Mouse (Mus musculus): ENCODE results near the gene Zic4. TPM values are rescaled to one million over a fixed set of nuclear protein-coding genes. Genes with fewer than 3 reads are reported as not detected.

Zic4 gene
- polyA plus RNA-seq, 3 experiments from 2014 or later, result not detected

GRCm38 (mm10) chr9:91404905-91405752 lies 42.9 kb downstream of the Zic4 start:
- no peak for ATAC-seq

- ATAC-seq, result no peak
These were observed 43.6 kb downstream of the Zic4 start for GRCm38 (mm10) chr9:91405753-91406178.

GRCm38 (mm10) chr9:91406258-91406763 lies 44.1 kb downstream of the Zic4 start:
- ATAC-seq, result no peak

GRCm38 (mm10) chr9:91409771-91410170 lies 47.6 kb downstream of the Zic4 start:
- ATAC-seq, result no peak

- no peak for ATAC-seq
These were observed 51.9 kb downstream of the Zic4 start for GRCm38 (mm10) chr9:91414007-91414661.

- ATAC-seq, result no peak
These were observed 58.2 kb downstream of the Zic4 start for GRCm38 (mm10) chr9:91420441-91420840.

Other genes with a start within 250 kb of the Zic4 start
- gene Zic1, start 3.4 kb downstream of the Zic4 start, polyA plus RNA-seq (2017; shearing (Covaris generic)), result not detected

All from inflammation-experienced regulatory T-cells, adult 6 months (primary cell).